Comparison of ENCODE assay signal across 9 mouse cellular contexts in the genomic region with DNA sequence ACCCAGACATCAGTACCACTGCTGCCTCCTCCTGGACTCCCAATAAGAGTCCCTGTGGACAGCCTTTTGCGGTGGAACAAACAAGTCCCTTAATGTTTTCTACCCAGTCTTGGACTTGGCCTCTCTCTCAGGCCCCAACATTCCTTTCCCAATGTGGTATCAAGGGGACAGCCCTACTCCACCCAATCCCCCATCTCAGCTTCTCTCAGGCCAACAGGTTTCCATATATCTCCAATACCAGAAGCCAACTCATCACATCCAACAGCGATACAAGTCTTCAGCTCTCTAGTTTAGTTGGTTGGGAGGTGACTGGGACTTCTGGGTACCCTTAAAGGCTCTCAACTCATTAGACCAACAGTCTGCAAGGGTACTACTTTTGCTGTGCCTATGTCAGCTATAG. TPM values are rescaled to one million over a fixed set of nuclear protein-coding genes. Genes with fewer than 3 reads are reported as not detected.
A peak's percentile ranks its signal among the peaks of the same experiment; 100 is the strongest.
DNase-seq lines count a peak whose midpoint lies in the region; ATAC-seq and TF ChIP-seq lines count a peak whose summit lies in the region.
"Had no signal": no experiment of that assay in that cellular context is flagged by ENCODE, and none has a peak within 500 bp of the region (broad histone marks: within the 10 kb centered on the region; RNA-seq: fewer than 3 reads in every experiment).

No protein-coding gene starts in this region.

- peak overlapping the region; percentile 63 for H3K4me3 ChIP-seq in kidney, embryonic 14.5 days (ENCODE audit: low read length)
- H3K4me3 ChIP-seq in forebrain, embryonic 10.5 days = peak overlapping the region; percentile 64
- peak overlapping the region; percentile 61 for H3K4me3 ChIP-seq in intestine, embryonic 15.5 days (replicated peaks)
- H3K4me3 ChIP-seq in myocyte = peak overlapping the region; percentile 54

- no peaks in the 10 kb centered on the region for H3K36me3 ChIP-seq in kidney, embryonic 14.5 days (ENCODE audit: control insufficient read depth, insufficient read depth, low read length)
- no peaks in the 10 kb centered on the region for H3K36me3 ChIP-seq in forebrain, embryonic 10.5 days (replicated peaks)
- H3K36me3 ChIP-seq in intestine, embryonic 15.5 days = no peaks in the 10 kb centered on the region
- no peaks in the 10 kb centered on the region for H3K36me3 ChIP-seq in myocyte (ENCODE audit: control insufficient read depth, insufficient read depth)

- no peak for DNase-seq in kidney, postnatal 4 days
- DNase-seq in forebrain, embryonic 10.5 days (ENCODE audit: extremely low spot score, low spot score) = no peak
- DNase-seq in adipocyte (ENCODE audit: low spot score) = no peak
- DNase-seq in lung, adult 18-20 months = no peak
- no peak for DNase-seq in thymus, postnatal 10 days (ENCODE audit: low spot score in 2 of 2)

- peak overlapping the region; percentile 61 for H3ac ChIP-seq in myocyte (ENCODE audit: control insufficient read depth, insufficient read length)

- no peak overlapping the region for H3K27ac ChIP-seq in kidney, embryonic 14.5 days (ENCODE audit: low read depth, low read length)
- peak overlapping the region; percentile 94 for H3K27ac ChIP-seq in forebrain, embryonic 10.5 days
- H3K27ac ChIP-seq in intestine, embryonic 15.5 days = no peak overlapping the region

- H3K4me2 ChIP-seq in kidney, embryonic 14.5 days (replicated peaks; ENCODE audit: low read depth, low read length) = peak overlapping the region; percentile 55
- peak overlapping the region; percentile 72 for H3K4me2 ChIP-seq in intestine, embryonic 15.5 days (replicated peaks)
- H3K4me2 ChIP-seq in myocyte (ENCODE audit: low read depth) = peak overlapping the region; percentile 90

- H3K27me3 ChIP-seq in kidney, embryonic 14.5 days (ENCODE audit: control insufficient read depth, insufficient read depth, low read length) = no peaks in the 10 kb centered on the region
- H3K27me3 ChIP-seq in forebrain, embryonic 10.5 days (ENCODE audit: poor library complexity, severe bottlenecking) = no peaks in the 10 kb centered on the region
- H3K27me3 ChIP-seq in intestine, embryonic 15.5 days (replicated peaks) = no peaks in the 10 kb centered on the region
- no peaks in the 10 kb centered on the region for H3K27me3 ChIP-seq in myocyte (ENCODE audit: control insufficient read depth, insufficient read depth, insufficient read length)
- H3K27me3 ChIP-seq: Patski had no signal

- no peaks in the 10 kb centered on the region for H3K79me2 ChIP-seq in myocyte (ENCODE audit: control insufficient read depth, insufficient read depth)

- no peak for TF ChIP-seq POLR2A in myocyte (IDR thresholded peaks at IDR 0.05; ENCODE audit: insufficient read length, low read depth)

- 88% methylated on average over 2 of the region's 2 CpGs for WGBS in kidney, embryonic 14.5 days
- WGBS in forebrain, embryonic 10.5 days = 91% methylated on average over 2 of the region's 2 CpGs
- WGBS in intestine, embryonic 15.5 days = 93% methylated on average over 2 of the region's 2 CpGs

- no peaks in the 10 kb centered on the region for H3K4me1 ChIP-seq in kidney, embryonic 14.5 days (ENCODE audit: control insufficient read depth, insufficient read depth, low read length)
- H3K4me1 ChIP-seq in forebrain, embryonic 10.5 days = peaks cover 14% of the 10 kb centered on the region
- H3K4me1 ChIP-seq in intestine, embryonic 15.5 days (replicated peaks) = 0 out of 2 replicates have a peak, but pooled peaks cover 5% of the 10 kb centered on the region

- H3K9me3 ChIP-seq in kidney, embryonic 14.5 days (ENCODE audit: control insufficient read depth, low read length) = no peaks in the 10 kb centered on the region
- H3K9me3 ChIP-seq in forebrain, embryonic 10.5 days = no peaks in the 10 kb centered on the region
- no peaks in the 10 kb centered on the region for H3K9me3 ChIP-seq in intestine, embryonic 15.5 days

- no peak for ATAC-seq in kidney, embryonic 14.5 days (ENCODE audit: low FRiP score, low TSS enrichment)
- no peak for ATAC-seq in intestine, embryonic 15.5 days

- H3K9ac ChIP-seq in kidney, embryonic 14.5 days (ENCODE audit: low read depth, low read length) = no peak overlapping the region; the same call in 1 of the 2 replicates
- H3K9ac ChIP-seq in intestine, embryonic 15.5 days = no peak overlapping the region

TF ChIP-seq in myocyte, 11 proteins besides CTCF, POLR2A, EP300 and RAD21:
- TF ChIP-seq SRF (IDR thresholded peaks at IDR 0.05; ENCODE audit: control insufficient read depth, insufficient read length, low read depth) (no peak), MAX (IDR thresholded peaks at IDR 0.05; ENCODE audit: low read depth) (no peak), MYOD1 (IDR thresholded peaks at IDR 0.05; ENCODE audit: control insufficient read depth in 1 of 3, insufficient read length in 2 of 3, low read depth in 2 of 3) (no peak), E2F4 (IDR thresholded peaks at IDR 0.05; ENCODE audit: insufficient read depth) (no peak), REST (IDR thresholded peaks at IDR 0.05; ENCODE audit: insufficient read depth, insufficient read length) (no peak), TCF3 (IDR thresholded peaks at IDR 0.05; ENCODE audit: insufficient read length, low read depth) (no peak), POLR2AphosphoS2 (IDR thresholded peaks at IDR 0.05; ENCODE audit: insufficient read length, low read depth) (no peak), USF1 (IDR thresholded peaks at IDR 0.05; ENCODE audit: low read depth) (no peak), TCF12 (IDR thresholded peaks at IDR 0.05; ENCODE audit: insufficient read depth, poor library complexity, severe bottlenecking) (no peak), MYOG (IDR thresholded peaks at IDR 0.05; ENCODE audit: control insufficient read depth in 1 of 3, insufficient read depth in 1 of 3, insufficient read length in 2 of 3, low read depth in 2 of 3) (no peak), CEBPB (IDR thresholded peaks at IDR 0.05; ENCODE audit: insufficient read depth, poor library complexity, severe bottlenecking) (no peak)

RNA-seq across cellular contexts. Expression of a gene that starts 1.1 kb away (rescaled TPM):
- polyA plus RNA-seq in kidney, embryonic 14.5 days (2014; fragmentation: Nextera tagmentation; extraction: Ambion mirVana) = 2.4 and 3.2 TPM in 2 replicates
- 3.9 and 4.3 TPM in 2 replicates for polyA plus RNA-seq in forebrain, embryonic 10.5 days (2016; fragmentation: Nextera tagmentation; extraction: Ambion mirVana)
- 2.1 and 2.5 TPM in 2 replicates for polyA plus RNA-seq in intestine, embryonic 15.5 days (2015; fragmentation: Nextera tagmentation; extraction: Ambion mirVana)
- 0.37 TPM for polyA plus RNA-seq in myocyte (2012; fragmentation: generic; extraction: Trizol)

RNA-seq across cellular contexts. Expression of a gene that starts 15.4 kb away (rescaled TPM):
- polyA plus RNA-seq in kidney, embryonic 14.5 days (2014; fragmentation: Nextera tagmentation; extraction: Ambion mirVana) = 156 and 199 TPM in 2 replicates
- 82.9 and 88.7 TPM in 2 replicates for polyA plus RNA-seq in forebrain, embryonic 10.5 days (2016; fragmentation: Nextera tagmentation; extraction: Ambion mirVana)
- polyA plus RNA-seq in intestine, embryonic 15.5 days (2015; fragmentation: Nextera tagmentation; extraction: Ambion mirVana) = 109 and 118 TPM in 2 replicates
- 227 TPM for polyA plus RNA-seq in myocyte (2012; fragmentation: generic; extraction: Trizol)

RNA-seq across cellular contexts. Expression of a gene that starts 18.9 kb away (rescaled TPM):
- polyA plus RNA-seq in kidney, embryonic 14.5 days (2014; fragmentation: Nextera tagmentation; extraction: Ambion mirVana) = 148 and 165 TPM in 2 replicates
- polyA plus RNA-seq in forebrain, embryonic 10.5 days (2016; fragmentation: Nextera tagmentation; extraction: Ambion mirVana) = 97.3 and 102 TPM in 2 replicates
- 162 and 177 TPM in 2 replicates for polyA plus RNA-seq in intestine, embryonic 15.5 days (2015; fragmentation: Nextera tagmentation; extraction: Ambion mirVana)
- polyA plus RNA-seq in myocyte (2012; fragmentation: generic; extraction: Trizol) = 189 TPM

RNA-seq across cellular contexts. Expression of a gene that starts 41.5 kb away (rescaled TPM):
- polyA plus RNA-seq in kidney, embryonic 14.5 days (2014; fragmentation: Nextera tagmentation; extraction: Ambion mirVana) = not detected in 2 replicates
- not detected in 2 replicates for polyA plus RNA-seq in forebrain, embryonic 10.5 days (2016; fragmentation: Nextera tagmentation; extraction: Ambion mirVana)
- not detected in 2 replicates for polyA plus RNA-seq in intestine, embryonic 15.5 days (2015; fragmentation: Nextera tagmentation; extraction: Ambion mirVana)
- not detected for polyA plus RNA-seq in myocyte (2012; fragmentation: generic; extraction: Trizol)
- polyA plus RNA-seq: Patski had no signal

RNA-seq across cellular contexts. Expression of a gene that starts 43.7 kb away (rescaled TPM):
- polyA plus RNA-seq in kidney, embryonic 14.5 days (2014; fragmentation: Nextera tagmentation; extraction: Ambion mirVana) = 19.8 and 29.6 TPM in 2 replicates
- 29.7 and 30.7 TPM in 2 replicates for polyA plus RNA-seq in forebrain, embryonic 10.5 days (2016; fragmentation: Nextera tagmentation; extraction: Ambion mirVana)
- 20.7 and 21.2 TPM in 2 replicates for polyA plus RNA-seq in intestine, embryonic 15.5 days (2015; fragmentation: Nextera tagmentation; extraction: Ambion mirVana)
- 8.2 TPM for polyA plus RNA-seq in myocyte (2012; fragmentation: generic; extraction: Trizol)
